Mouse (Mus musculus) erythroblast, embryonic 14.5 days (primary cell): Measurements from ENCODE around the gene Tiam1. TPM values are rescaled to one million over a fixed set of nuclear protein-coding genes. Genes with fewer than 3 reads are reported as not detected.

Experiments used
- H3K27me3 ChIP-seq: 2 replicates; pipeline ENCODE4 v1.6.1; 2012; ENCODE audit warnings: inconsistent platforms; ENCODE audit not compliant: control insufficient read depth
- H3K36me3 ChIP-seq: 2 replicates; pipeline ENCODE4 v1.6.1; 2012; ENCODE audit warnings: mild to moderate bottlenecking, inconsistent platforms; ENCODE audit not compliant: control insufficient read depth
- H3K4me1 ChIP-seq: 2 replicates; pipeline ENCODE4 v1.6.1; 2012; ENCODE audit warnings: inconsistent platforms; ENCODE audit not compliant: control insufficient read depth
- H3K4me3 ChIP-seq: replicated peaks from 2 replicates; pipeline ENCODE3; 2012; ENCODE audit warnings: moderate library complexity, mild to moderate bottlenecking, inconsistent platforms
- H3K9me3 ChIP-seq: 2 replicates; pipeline ENCODE4 v1.6.1; 2012; ENCODE audit warnings: low read length, inconsistent platforms, mixed read lengths; ENCODE audit not compliant: control insufficient read depth
- GATA1 ChIP-seq: IDR thresholded peaks from 2 replicates; pipeline ENCODE4 v1.6.1; 2012; ENCODE audit warnings: low read length, inconsistent platforms, mixed read lengths
- TAL1 ChIP-seq: IDR thresholded peaks from 3 replicates; pipeline ENCODE4 v1.6.1; 2012; ENCODE audit warnings: low read length, inconsistent platforms, mixed read lengths
- polyA plus RNA-seq: library from polyadenylated mRNA; stranded (reverse); fragments of >175 nt; gene quantifications from 2 replicates; pipeline ENCODE4 v1.2.3, GENCODE M21; 2012

The Tiam1 gene
- polyA plus RNA-seq, result 0.50 and 0.89 TPM in 2 replicates

DNA sequence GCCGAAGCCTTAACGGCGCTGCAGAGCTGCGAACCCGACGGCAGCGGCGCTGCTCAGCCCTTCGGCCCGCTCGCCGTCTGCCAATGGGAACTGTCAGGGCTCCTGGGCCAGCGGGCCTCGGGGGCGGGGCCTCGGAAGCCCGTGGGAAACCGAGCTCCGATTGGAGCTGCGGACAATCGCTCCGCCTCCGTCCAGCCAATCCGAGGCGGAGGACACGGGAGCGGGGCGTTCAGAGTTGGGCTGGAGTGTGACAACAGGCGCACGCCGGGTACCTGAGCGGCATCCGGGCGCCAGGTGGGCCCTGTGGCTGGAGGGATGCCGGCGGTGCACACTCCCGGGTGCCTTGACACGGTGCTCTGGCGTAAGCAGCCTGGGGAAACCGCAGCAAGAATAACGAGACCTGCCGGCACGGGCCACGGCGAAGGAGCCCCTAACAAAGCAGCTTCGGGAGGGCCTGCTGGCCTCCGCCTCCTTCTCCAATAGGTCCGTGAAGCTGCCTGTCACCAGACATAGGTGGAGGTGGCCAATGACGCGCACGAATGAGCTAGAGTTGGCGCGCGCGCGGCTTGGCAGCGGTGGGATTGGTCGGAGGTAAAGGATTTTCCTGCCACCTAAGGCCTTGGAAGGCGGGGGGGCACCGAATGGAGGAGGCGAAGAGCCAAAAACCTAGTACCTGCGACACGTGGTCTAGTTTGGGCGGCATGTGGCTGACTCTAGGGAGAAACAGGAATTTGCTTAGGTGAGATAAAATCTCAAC, at the start of gene Tiam1:
Tiam1 (minus strand) TSS at position 10 of the 757 bp plus-strand sequence.
- Histone ChIP-seq H3K4me3 (peak within 1 kb of the TSS; percentile 87), H3K36me3 (no peaks in the 10 kb centered on the region), H3K27me3 (peaks cover 29% of the 10 kb centered on the region), H3K9me3 (no peaks in the 10 kb centered on the region), H3K4me1 (peaks cover 40% of the 10 kb centered on the region)
- TF ChIP-seq TAL1 (no peak), GATA1 (no peak)

DNA sequence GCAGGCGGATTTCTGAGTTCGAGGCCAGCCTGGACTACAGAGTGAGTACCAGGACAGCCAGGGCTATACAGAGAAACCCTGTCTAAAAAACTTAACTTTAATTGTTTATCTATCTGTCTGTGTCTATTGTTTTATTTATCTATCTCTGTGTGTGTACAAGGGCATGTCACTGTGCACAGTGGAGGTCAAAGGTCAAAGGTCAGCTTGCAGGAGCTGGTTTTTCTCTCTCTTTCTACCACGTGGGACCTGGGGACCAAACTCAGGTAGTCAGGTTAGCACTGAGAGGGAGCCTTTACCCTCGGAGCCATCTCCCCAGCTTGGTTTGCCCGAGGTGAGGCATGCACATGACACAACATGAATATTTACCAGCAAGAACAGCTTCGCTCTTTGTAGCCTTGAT, 47.7 kb upstream of the Tiam1 start:
- H3K36me3 ChIP-seq, result no peaks in the 10 kb centered on the region
- H3K9me3 ChIP-seq, result no peaks in the 10 kb centered on the region
- H3K27me3 ChIP-seq, result no peaks in the 10 kb centered on the region
- H3K4me1 ChIP-seq, result peaks cover 20% of the 10 kb centered on the region
- TF ChIP-seq GATA1 (no peak), TAL1 (no peak)
- no peak overlapping the region for H3K4me3 ChIP-seq

DNA sequence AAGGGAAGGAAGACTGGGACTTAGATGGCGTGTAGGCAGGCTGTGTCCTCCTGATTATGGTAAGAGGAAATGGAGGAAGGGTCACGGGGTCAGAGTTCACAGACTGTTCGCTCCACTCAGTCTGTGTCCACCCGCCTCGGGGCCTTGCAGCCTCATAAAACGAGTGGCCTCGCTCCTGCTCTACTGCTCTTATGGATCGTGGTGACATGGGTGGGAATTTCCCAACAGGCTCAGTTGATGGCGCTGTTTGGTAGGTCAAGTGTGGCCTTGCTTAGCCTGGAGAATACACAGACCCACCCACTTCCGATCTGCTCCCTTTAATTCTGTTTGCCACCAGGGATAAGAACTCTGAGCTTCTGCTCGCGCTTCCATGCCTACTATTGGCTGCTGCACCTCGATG, 43.9 kb upstream of the Tiam1 start:
- no peaks in the 10 kb centered on the region for H3K36me3 ChIP-seq
- no peaks in the 10 kb centered on the region for H3K27me3 ChIP-seq
- no peaks in the 10 kb centered on the region for H3K9me3 ChIP-seq
- TF ChIP-seq GATA1 (no peak), TAL1 (no peak)
- peaks cover 23% of the 10 kb centered on the region for H3K4me1 ChIP-seq
- H3K4me3 ChIP-seq, result no peak overlapping the region

DNA sequence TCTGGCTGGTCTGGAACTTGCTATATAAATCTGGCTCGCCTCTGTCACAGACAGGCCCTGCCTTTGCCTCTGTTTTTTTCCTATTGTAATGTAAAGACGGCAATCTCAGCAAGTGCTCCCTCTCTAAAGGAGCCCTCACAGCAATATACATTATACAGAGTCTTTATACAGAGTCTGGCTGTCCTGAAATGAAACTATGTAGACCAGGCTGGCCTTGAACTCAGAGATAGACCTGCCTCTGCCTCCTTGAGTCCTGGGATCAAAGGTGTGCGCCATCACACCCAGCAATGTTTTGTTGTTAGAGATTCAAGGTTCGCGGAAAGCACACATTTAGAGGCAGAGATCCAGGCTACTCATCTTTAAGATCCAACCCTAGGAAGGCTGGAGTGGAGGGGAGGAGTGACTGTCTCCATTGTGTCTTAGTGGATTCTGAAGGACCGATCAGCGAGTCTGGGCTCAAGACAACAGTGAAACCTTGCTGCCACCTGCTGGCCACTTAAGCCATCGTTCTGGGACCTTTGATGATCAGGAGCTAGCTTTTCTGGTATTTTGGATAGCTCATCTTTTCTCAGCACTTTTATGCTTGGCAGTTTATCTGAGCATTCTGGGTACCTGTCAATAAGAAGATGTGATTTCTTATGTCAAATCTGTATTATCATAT, 42.5 kb upstream of the Tiam1 start:
- Histone ChIP-seq H3K4me1 (peaks cover 19% of the 10 kb centered on the region), H3K27me3 (no peaks in the 10 kb centered on the region), H3K4me3 (no peak overlapping the region), H3K9me3 (no peaks in the 10 kb centered on the region), H3K36me3 (no peaks in the 10 kb centered on the region)
- TF ChIP-seq TAL1 (no peak), GATA1 (no peak)

DNA sequence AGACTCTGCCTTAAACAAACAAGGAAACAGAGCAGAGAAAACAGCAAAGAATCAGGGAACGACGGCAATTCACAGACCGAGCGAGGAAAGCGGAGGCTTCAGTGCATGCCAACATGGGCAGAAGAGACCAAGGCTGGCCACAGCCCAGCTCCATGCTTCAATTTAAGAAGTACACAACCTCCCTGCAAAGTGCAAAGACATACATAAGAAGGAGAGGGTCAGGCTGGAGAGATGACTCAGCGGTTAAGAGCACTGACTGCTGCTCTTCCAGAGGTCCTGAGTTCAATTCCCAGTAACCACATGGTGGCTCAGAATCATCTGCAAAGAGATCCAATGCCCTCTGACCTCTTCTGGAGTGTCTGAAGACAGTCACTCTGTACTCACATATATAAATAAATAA, 40.6 kb upstream of the Tiam1 start:
- H3K4me1 ChIP-seq, result peaks cover 23% of the 10 kb centered on the region
- H3K9me3 ChIP-seq, result no peaks in the 10 kb centered on the region
- H3K27me3 ChIP-seq, result no peaks in the 10 kb centered on the region
- TF ChIP-seq GATA1 (no peak), TAL1 (no peak)
- H3K4me3 ChIP-seq, result no peak overlapping the region
- no peaks in the 10 kb centered on the region for H3K36me3 ChIP-seq

DNA sequence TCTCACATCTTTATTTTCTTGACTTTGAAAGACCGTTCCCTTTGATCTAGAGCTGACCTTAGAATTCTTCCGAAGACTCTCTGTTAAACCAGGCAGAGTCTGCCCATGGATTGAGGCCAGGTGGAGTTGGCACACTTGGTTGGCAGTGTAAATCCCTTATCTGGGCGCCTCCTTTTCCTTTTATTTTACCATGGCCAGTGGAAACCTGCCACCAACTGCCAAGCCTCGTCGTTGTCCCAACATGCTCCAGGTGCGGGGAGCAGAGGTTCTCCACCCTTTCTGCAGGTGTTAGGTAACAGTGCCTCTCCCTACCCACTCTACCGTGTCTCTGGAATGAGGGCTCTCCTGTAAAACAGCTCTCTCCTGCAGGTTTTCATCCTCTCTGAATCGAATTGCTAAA, 38.1 kb upstream of the Tiam1 start:
- Histone ChIP-seq H3K9me3 (no peaks in the 10 kb centered on the region), H3K36me3 (no peaks in the 10 kb centered on the region), H3K27me3 (no peaks in the 10 kb centered on the region), H3K4me3 (no peak overlapping the region), H3K4me1 (peaks cover 12% of the 10 kb centered on the region)
- TF ChIP-seq TAL1, result no peak
- no peak for TF ChIP-seq GATA1

DNA sequence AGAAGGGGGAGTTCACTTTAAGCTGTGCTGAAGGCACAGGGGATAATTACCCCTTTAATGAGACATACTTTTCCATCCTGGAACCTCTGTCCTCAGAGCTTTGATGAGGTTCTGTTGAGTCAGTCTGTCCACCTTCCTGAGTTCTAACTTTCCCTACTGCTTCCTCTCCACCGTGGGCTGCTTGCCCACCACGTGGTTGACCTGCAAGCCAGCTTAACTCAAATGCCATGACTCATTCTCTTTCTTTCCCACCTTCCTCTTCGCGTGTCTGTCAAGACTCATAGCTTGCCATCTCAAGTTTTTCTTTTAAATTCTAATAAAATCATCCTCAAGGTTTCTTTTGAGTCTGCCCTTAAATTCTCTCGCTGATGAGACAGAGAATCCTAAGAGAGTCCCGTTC, 37.4 kb upstream of the Tiam1 start:
- no peak overlapping the region for H3K4me3 ChIP-seq
- no peak for TF ChIP-seq TAL1
- H3K4me1 ChIP-seq, result peaks cover 11% of the 10 kb centered on the region
- H3K9me3 ChIP-seq, result no peaks in the 10 kb centered on the region
- H3K27me3 ChIP-seq, result no peaks in the 10 kb centered on the region
- H3K36me3 ChIP-seq, result no peaks in the 10 kb centered on the region

DNA sequence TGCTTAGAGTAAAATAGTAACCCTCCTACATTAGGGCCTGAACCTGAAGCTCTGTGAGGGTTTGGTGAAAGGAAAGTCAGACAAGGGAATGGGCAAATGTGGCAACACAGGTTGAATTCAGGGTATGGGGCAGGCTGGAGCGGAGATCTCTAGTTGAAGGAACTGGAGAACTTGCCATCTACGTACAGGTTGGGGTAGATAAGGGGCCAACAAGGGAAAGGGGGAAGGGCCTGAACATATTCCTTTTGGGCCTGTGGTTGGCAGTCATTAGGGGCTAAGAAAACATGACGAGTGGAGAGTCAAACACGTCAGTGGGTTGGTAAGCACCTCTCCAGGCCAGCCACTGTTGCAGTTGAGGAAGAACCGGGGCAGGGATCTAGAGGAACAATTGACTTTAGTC, 36.3 kb upstream of the Tiam1 start:
- H3K27me3 ChIP-seq, result no peaks in the 10 kb centered on the region
- peaks cover 11% of the 10 kb centered on the region for H3K4me1 ChIP-seq
- TF ChIP-seq TAL1, result no peak
- no peak for TF ChIP-seq GATA1
- no peaks in the 10 kb centered on the region for H3K9me3 ChIP-seq
- no peaks in the 10 kb centered on the region for H3K36me3 ChIP-seq
- H3K4me3 ChIP-seq, result no peak overlapping the region

DNA sequence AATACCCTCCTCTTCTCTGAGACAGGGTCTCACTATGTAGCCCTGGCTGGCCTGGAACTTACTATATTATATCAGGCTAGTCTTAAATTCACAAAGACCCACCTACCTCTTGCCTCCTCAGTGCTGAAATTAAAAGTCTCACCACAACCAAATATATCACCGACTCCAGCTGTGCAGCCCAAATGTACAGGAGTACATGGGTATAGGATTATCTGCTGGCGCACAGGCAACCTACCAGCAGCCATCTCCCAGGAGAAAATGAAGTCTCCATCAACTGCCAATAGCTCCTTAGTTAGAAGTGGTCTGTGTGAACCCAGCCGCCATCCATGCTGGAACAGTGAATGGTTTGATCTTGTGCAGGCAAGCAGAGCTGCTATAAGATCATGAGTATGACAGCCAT, 34.8 kb upstream of the Tiam1 start:
- no peak overlapping the region for H3K4me3 ChIP-seq
- no peaks in the 10 kb centered on the region for H3K27me3 ChIP-seq
- TF ChIP-seq TAL1 (no peak), GATA1 (no peak)
- peaks cover 4% of the 10 kb centered on the region for H3K4me1 ChIP-seq
- H3K36me3 ChIP-seq, result no peaks in the 10 kb centered on the region
- H3K9me3 ChIP-seq, result no peaks in the 10 kb centered on the region

DNA sequence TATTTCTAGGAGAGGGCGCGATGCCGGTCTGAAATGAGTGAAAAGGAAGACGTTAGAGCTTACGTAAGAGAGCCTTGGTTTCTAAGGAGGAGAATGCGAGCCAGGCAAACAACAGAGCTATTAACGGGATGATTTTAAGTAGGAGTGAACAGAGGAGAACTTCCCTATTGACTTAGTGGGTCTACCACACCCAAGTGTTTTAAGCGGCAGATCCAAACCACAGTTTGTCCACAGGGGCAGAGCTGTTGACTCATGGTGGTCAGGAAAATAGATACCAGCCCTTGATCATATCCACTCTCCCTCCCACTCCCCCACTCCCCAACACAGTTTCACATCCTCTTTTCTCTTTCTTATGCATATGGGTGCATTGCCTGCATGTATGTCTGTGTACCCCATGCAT, 33.9 kb upstream of the Tiam1 start:
- H3K4me3 ChIP-seq, result no peak overlapping the region
- peaks cover 4% of the 10 kb centered on the region for H3K4me1 ChIP-seq
- no peaks in the 10 kb centered on the region for H3K36me3 ChIP-seq
- no peaks in the 10 kb centered on the region for H3K9me3 ChIP-seq
- no peaks in the 10 kb centered on the region for H3K27me3 ChIP-seq
- TF ChIP-seq TAL1 (no peak), GATA1 (no peak)
